In genomic region chr3:97349395-97349794, GRCm38 (mm10) we compare ENCODE assay signal across 16 mouse cellular contexts.
"Had no signal": no experiment of that assay in that cellular context is flagged by ENCODE, and none has a peak within 500 bp of the region (broad histone marks: within the 10 kb centered on the region; RNA-seq: fewer than 3 reads in every experiment).

No protein-coding gene starts in this region.

- ATAC-seq: midbrain, embryonic 13.5 days; midbrain, embryonic 15.5 days had no signal

- H3K27me3 ChIP-seq: midbrain, embryonic 13.5 days; midbrain, embryonic 15.5 days had no signal

- H3K4me2 ChIP-seq: lung, embryonic 14.5 days; midbrain, embryonic 13.5 days; midbrain, embryonic 15.5 days had no signal

- H3K9me3 ChIP-seq: midbrain, embryonic 10.5 days; midbrain, embryonic 13.5 days; midbrain, embryonic 15.5 days had no signal

- H3K36me3 ChIP-seq: midbrain, embryonic 10.5 days; midbrain, embryonic 13.5 days; midbrain, embryonic 15.5 days had no signal

- H3K27ac ChIP-seq: midbrain, embryonic 10.5 days; midbrain, embryonic 13.5 days; midbrain, embryonic 15.5 days had no signal

- DNase-seq: lung, adult 18-20 months; lung, embryonic 14.5 days; lung, postnatal 10 days; lung, postnatal 4 days; retina, postnatal 1 day; right cerebral cortex, adult 18-20 months; right cerebral cortex, postnatal 25 days; right cerebral cortex, postnatal 4 days; spleen, adult 18-20 months; thymus, adult 18-20 months; thymus, postnatal 14 days; thymus, postnatal 36 days had no signal

- H3K4me1 ChIP-seq: midbrain, embryonic 10.5 days; midbrain, embryonic 13.5 days; midbrain, embryonic 15.5 days had no signal

- H3K9ac ChIP-seq: lung, embryonic 14.5 days; midbrain, embryonic 13.5 days; midbrain, embryonic 15.5 days had no signal

- H3K4me3 ChIP-seq: midbrain, embryonic 10.5 days; midbrain, embryonic 13.5 days; midbrain, embryonic 15.5 days; myocyte had no signal
